Mouse (Mus musculus) common myeloid progenitor, adult 5-6 weeks (primary cell): Measurements from ENCODE around the gene Cnot3. TPM values are rescaled to one million over a fixed set of nuclear protein-coding genes. Genes with fewer than 3 reads are reported as not detected.
A peak's percentile ranks its signal among the peaks of the same experiment; 100 is the strongest.
"Not testable (repeated sequence)": the region's sequence is repeated elsewhere in the genome, so short reads cannot be mapped to it uniquely, and the experiment has no call there.

ENCODE experiments used
- ATAC-seq: replicated peaks from 2 replicates; pipeline ENCODE4 v1.8.0; 2016; ENCODE audit warnings: low read depth, mild to moderate bottlenecking, moderate TSS enrichment, inconsistent platforms; ENCODE audit not compliant: poor library complexity, severe bottlenecking
- total RNA-seq: library from RNA; stranded (forward); fragments of 200-1000, 187-1606 nt; gene quantifications from 2 replicates; pipeline ENCODE4 v1.2.3, GENCODE M21; 2017

The Cnot3 gene
- total RNA-seq, 1 experiment from 2014 or later, result 48.4 TPM

- ATAC-seq, result no peak
Measured at GRCm38 (mm10) chr7:3693809-3694075, 48.7 kb downstream of the Cnot3 start.

- peak; percentile 27 for ATAC-seq
Measured at GRCm38 (mm10) chr7:3694076-3694948, 49.2 kb downstream of the Cnot3 start.

GRCm38 (mm10) chr7:3694949-3695305, 49.9 kb downstream of the Cnot3 start:
- ATAC-seq, result not testable (repeated sequence)

GRCm38 (mm10) chr7:3698471-3698870, 53.4 kb downstream of the Cnot3 start:
- ATAC-seq, result no peak

GRCm38 (mm10) chr7:3703148-3703878, 58.2 kb downstream of the Cnot3 start:
- ATAC-seq, result no peak; the same call in 1 of the 2 replicates

GRCm38 (mm10) chr7:3703879-3704441, 58.9 kb downstream of the Cnot3 start, which contains the start of gene Rps9:
Gene Rps9, plus strand, starts transcription at chr7:3703993.
- peak; percentile 82 for ATAC-seq

GRCm38 (mm10) chr7:3704475-3704874, 59.4 kb downstream of the Cnot3 start:
- ATAC-seq, result no peak

GRCm38 (mm10) chr7:3705461-3705860, 60.4 kb downstream of the Cnot3 start:
- not testable (repeated sequence) for ATAC-seq

GRCm38 (mm10) chr7:3705911-3706310, 60.8 kb downstream of the Cnot3 start:
- ATAC-seq, result no peak

GRCm38 (mm10) chr7:3706343-3706934, 61.4 kb downstream of the Cnot3 start:
- ATAC-seq, result no peak

- ATAC-seq, result peak; percentile 62
Measured at GRCm38 (mm10) chr7:3707027-3707426, 62.0 kb downstream of the Cnot3 start.

- ATAC-seq, result no peak
Measured at GRCm38 (mm10) chr7:3707568-3708413, 62.7 kb downstream of the Cnot3 start.

- ATAC-seq, result not testable (repeated sequence)
Measured at GRCm38 (mm10) chr7:3708447-3708980, 63.4 kb downstream of the Cnot3 start.

- ATAC-seq, result no peak
Measured at GRCm38 (mm10) chr7:3709000-3709399, 63.9 kb downstream of the Cnot3 start.

Other genes starting within 250 kb of the Cnot3 start
- not detected in 2 replicates for gene Cacng6, start 221.1 kb upstream of the Cnot3 start, total RNA-seq
- not detected in 2 replicates for gene Tarm1, start 142.6 kb upstream of the Cnot3 start, total RNA-seq
- gene Oscar, start 29.1 kb upstream of the Cnot3 start, total RNA-seq, result not detected in 2 replicates
- gene Ndufa3, start 27.9 kb upstream of the Cnot3 start, total RNA-seq, result 132 and 142 TPM in 2 replicates
- 30.3 and 32.8 TPM in 2 replicates for gene Tfpt, start 15.3 kb upstream of the Cnot3 start, total RNA-seq
- 103 and 108 TPM in 2 replicates for gene Prpf31, start 15.3 kb upstream of the Cnot3 start, total RNA-seq
- gene Leng1, start 20.6 kb downstream of the Cnot3 start, total RNA-seq, result 12.4 and 13.9 TPM in 2 replicates
- 2.8 and 3.5 TPM in 2 replicates for gene Tmc4, start 32.3 kb downstream of the Cnot3 start, total RNA-seq
- 22.9 and 29.2 TPM in 2 replicates for gene Tsen34, start 47.6 kb downstream of the Cnot3 start, total RNA-seq
- gene Mboat7, start 48.3 kb downstream of the Cnot3 start, total RNA-seq, result 23.5 and 37.0 TPM in 2 replicates
- gene Rps9, start 58.7 kb downstream of the Cnot3 start, total RNA-seq, result 1,976 and 2,051 TPM in 2 replicates
- gene Pirb, start 75.1 kb downstream of the Cnot3 start, total RNA-seq, result 1.3 and 1.7 TPM in 2 replicates
- gene Gm15448, start 180.4 kb downstream of the Cnot3 start, total RNA-seq, result 0.53 TPM in 1 of 2 replicates, not detected in the other
- gene Pira2, start 199.8 kb downstream of the Cnot3 start, total RNA-seq, result 0.05 and 0.64 TPM in 2 replicates